Mouse (Mus musculus) natural killer cell, adult 2 months (primary cell): Measurements from ENCODE around the gene Thrb.

Experiments used
- DNase-seq, 2 experiments: peaks; one replicate each; pipeline ENCODE4 v3.0.0; 2022; ENCODE audit warnings: low spot score in 2 of 2

Thrb gene

DNA sequence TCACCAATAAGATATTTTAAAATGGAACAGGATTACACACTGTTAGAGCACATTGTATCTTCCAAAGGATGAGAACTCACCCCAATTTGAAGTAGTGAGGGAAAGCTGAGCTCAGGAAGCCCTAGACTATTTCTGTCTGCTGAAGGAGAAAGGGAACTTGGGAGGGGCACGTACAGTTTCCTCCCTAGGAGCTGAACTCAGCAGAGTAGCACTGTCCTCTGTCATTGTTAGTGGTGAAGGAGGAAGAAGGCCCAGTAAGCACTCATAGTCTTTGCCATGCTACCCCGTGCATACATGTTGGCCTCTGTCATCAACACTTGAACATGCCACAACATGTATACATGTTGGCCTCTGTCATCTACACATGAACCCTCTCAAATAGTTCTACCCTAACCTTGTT lies 294.0 kb downstream of the Thrb start:
- DNase-seq: no peak

DNA sequence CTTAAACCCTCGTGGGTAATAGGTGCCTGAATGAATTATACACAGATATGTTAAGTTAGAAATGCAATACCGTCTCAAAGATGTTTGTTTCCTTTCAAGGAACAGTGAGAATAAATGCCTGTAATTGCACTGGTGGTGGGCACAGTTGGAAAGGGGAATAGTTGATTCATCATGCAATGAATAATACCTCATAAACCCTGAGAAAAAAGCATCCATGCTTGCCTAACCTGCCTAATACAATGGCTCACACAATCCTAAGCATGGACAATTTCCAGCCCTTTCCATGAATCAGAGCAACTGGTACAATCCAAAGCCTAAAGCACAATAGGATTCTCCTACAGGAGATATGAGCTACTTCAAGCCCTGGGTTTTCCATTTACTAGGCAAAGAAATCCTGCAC lies 299.8 kb downstream of the Thrb start:
- no peak for DNase-seq

DNA sequence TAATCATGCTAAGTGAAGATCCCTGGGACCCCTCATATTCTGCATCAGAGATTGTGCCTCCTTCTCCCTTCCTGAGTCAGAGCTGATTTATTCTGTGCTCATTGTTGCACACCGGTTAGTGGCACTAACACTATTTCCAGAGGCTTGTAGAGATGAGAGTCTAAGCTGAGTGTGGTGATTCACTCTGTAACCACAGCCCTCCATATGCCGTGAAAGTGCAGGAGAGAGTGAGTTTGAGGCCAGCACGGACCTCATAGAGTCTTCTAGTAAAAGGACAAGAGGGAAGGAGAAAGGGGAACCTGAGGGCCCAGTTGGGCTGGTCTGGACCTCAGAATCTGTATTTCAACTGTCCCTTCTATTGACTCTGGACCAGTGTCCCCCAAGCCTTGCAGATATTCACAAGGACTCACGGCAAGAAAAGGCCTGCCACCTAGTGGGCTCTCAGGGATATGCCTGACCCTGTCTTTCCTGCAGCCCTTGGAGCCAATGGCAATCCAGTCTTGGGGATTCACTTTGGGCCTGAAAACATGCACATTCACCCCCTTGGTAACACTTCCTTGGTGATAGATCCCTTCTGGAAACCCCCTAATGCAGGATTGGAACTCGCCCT lies 307.2 kb downstream of the Thrb start:
- no peak for DNase-seq

DNA sequence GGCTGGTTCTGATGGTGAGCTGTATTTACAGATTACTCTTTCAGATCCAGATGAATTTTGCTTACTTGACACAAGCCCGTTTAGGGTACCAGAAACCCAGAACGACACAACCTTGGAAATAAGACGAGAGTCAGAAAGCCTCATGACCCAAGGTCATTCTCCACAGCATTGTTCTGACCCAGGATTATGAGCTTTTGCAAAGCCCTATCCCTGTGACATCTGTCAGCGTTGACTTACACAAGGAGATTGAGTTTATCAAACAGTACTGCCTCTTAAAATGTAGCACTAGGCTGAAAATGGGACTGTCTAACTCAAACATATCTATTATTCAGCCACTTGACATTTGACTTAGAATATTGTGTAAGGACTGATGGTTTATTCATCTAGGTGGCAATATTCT lies 312.1 kb downstream of the Thrb start:
- no peak for DNase-seq

DNA sequence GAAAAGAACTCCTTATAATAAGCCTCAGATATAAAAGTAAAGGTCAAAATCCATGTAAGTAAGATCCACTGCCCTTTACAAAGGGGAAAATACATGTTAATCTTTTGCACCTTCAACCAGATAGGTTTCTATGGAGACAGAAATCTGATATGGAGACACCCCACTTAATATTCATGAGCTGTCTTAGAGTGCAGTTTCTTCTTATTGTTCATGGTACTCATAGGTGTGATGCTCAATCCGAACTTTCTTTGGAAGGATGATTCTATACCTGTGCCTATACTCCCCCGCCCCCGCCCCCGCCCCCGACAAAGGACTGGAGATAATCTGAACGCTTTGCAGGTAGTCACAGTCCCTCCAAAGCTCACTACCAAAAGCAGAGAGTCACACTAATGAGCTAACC lies 312.6 kb downstream of the Thrb start:
- DNase-seq: no peak

DNA sequence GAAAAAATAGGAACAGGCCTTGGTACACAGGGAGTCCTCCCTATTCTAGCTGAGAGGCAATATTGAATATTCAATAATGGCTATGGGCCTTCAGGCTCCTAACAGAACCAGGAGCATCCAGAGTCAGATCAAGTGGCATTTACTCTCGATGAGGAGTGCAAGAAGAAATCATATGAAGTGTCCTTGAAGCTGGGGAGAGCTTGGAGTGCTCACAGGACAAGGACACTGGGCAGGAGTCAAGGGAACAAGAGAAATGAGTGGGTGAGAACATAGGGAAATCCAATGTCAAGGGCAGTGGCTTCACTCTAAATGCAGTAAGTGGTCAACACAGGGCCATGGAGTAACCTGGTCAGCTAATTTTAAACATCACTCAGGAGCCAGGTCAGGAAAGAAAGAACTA lies 315.7 kb downstream of the Thrb start:
- no peak for DNase-seq

DNA sequence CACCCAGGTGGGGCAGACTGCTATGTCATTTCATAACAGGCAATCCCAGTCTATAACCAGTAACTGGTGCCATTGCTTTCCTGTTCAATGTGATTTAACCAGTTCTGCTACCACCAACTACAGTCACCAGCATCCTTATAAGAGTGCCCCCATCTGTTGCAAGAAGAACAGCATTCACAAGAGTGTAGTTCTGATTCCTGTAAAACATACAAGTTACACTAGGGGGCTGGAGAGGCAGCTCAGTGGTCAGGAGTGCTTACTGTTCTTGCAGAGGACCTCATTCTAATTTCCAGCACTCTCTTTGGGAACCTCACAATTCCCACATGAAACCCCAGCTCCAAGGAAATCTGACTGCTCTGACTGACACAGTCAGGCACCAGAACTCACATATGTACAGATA lies 318.2 kb downstream of the Thrb start:
- DNase-seq: no peak

DNA sequence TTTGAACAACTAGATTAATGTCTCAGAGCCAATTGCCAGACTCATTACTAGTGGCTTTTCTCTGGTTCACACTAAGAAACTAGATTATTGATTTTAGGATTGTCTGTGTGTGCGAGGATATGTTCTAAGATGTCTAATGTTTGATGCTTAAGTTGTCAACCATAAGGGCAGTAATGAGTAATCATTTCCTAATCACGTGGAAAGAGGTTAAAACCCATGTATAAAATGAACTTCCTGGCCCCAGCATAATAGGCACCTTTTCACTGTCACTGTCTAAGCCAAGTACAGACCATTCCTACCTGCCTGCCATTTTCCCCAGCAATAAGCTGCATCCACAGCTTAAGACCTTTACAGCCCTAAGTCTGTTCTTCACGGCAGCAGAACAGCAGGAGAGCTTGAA lies 321.2 kb downstream of the Thrb start:
- no peak for DNase-seq

DNA sequence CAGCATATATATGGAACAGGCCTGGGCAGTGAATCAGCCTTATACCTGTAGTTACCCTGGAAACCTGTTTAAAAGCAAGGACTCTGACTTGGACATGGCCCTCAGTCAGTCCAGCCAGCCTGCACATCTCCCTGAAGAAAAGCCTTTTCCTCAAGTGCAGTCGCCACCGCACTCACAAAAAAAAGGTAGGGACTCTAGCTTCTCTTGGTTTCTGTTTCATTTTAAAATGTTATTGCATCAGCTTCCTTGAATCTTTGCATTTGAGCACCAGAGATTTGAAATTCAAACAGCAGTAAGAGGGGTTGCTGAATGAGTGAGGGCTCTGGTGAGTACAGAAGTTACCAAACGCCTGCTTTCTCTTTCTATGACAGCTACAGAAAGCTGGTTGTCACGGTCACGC lies 322.0 kb downstream of the Thrb start:
- DNase-seq: no peak

DNA sequence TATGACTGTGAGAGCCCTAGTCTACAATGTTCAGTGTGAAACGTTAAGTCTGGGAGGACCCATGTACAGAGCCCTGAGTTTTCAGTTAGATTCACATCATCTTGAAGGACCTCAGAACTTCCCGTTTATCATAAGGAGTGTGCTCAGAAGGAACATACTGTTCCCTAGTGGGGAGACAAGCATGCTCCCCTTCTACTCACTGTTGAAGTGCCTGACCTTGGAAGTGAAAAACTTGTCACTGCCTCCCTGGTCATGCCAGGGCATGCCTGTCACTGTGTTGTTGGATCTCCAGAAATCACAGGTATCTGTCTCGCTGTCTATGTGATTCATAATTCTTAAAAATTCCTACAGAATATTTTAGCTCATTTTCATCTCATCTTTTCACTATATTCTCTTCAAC lies 323.3 kb downstream of the Thrb start:
- no peak for DNase-seq

DNA sequence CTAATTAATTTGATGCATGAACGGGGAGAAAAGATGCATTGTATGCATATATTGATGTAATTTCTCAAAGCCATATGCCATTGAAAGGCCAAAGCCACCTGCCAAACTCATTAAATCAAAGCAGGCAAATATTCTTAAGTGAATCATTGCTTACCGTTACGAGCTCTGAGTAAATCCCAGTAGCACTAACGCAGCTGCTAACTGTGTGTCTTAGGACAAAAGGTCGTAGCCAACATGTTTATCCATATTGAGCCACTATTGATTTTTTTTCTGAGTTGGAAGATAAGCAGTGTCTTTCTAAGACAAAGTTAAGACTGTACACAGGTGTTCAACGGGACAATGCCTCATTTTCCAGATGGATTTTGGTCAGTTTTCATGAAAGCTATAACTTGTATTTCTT lies 323.8 kb downstream of the Thrb start:
- DNase-seq: no peak

DNA sequence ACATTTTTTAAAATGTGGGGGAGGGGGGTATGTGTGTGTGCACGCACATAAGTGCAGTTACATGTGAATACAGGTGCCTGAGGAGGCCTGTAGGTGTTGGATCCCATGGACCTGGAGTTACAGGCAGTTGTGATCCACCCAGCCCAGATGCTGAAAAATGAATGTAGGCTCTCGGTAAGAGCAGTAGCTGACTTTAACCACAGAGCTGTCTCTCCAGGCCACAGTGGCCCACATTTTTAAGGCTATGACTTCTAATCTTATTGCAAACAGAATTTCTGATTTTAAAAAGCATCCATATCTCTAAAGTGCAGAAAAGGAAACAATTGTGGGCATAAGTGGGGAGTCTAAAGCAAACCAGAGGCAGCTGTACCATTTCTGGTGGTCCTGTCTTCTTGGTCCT lies 328.5 kb downstream of the Thrb start:
- no peak for DNase-seq

DNA sequence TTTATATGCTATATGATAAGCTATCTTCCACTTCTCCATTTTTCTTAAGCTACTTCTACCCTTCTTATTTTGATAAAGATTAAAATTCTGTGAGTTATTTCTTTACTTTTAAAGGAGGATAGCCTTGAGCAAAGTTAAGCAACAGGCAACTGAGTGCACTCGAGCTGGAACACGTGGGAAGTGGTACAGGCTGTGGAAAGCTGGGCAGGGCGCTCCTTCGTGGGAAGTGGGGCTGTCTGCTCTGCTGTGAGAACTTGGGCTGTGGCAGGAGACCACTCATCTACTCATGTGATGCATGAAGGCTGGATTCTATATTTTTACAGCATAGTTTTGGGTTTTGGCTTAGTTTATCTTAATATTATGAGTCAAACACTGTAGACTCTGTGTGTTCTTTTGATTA lies 329.1 kb downstream of the Thrb start:
- no peak for DNase-seq

DNA sequence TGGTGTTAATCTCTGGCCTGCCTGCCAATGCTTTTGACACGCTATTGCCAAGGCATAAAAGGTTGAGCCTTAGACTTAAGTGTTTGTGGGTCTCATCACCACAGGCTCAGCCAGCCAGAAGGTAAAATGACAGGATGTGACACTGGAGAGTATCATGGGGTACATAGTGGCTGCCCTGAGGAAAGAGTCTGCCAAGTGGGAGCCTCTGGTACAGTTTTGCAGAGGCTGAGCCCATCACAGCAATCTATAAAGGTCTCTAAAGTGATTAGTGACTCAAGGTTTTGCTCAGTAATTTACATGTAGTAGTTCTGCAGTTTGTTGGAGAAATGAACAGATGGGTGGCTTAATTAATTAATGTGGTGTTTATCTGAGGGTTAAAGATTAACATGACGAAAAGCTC lies 330.1 kb downstream of the Thrb start:
- DNase-seq: no peak

DNA sequence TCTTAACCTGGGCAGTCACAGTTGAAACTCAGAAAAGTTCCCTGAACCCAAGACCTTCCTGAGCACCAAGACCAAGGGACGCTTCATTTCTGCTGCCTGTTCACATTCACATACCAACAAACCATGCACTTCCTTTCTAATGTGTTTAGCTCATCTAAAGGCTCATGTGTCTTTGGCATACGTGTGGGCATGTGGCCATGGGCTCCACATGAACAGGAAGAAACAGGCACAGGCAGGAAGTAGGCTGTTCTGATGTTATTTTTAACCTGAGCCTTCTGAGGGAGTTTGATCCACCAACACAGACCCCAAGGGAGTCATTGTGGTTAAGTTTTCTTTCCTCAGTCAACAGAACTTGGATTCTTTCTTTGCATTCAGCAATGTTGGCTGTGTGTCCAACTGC lies 341.8 kb downstream of the Thrb start:
- peak in 1 of 2 experiments; percentile 15 for DNase-seq

DNA sequence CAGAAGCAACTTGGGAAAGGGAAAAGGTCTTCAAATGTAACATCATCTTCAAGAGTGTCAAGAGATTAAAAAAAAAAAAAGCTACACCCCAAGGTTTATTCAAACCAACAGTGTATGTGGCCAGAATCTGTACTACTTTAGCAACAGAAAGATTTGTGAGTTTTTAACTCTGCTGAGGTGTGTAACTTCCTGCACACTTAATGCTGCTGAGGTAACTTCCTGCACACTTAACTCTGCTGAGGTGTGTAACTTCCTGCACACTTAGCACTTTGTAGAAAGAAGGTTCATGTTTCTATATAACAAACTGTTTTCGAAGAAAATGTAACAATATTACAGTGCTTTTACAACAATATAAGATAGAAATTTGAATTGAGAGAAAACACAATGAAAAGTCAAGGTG lies 343.6 kb downstream of the Thrb start:
- DNase-seq: no peak

DNA sequence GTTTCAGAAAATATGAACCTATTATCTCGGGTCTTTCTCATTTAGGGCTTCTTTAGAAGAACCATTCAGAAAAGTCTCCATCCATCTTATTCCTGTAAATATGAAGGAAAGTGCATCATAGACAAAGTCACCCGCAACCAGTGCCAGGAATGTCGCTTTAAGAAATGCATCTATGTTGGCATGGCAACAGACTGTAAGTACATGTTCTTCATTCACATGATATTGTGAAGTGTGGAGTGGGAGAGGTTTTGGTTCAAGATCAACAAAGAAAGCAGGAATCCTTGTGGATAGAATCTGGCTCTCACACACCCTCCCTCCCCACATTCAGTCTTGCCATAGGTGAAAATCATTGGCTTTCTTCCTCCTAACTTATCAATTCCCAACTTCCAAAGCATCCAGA lies 348.5 kb downstream of the Thrb start:
- DNase-seq: no peak

DNA sequence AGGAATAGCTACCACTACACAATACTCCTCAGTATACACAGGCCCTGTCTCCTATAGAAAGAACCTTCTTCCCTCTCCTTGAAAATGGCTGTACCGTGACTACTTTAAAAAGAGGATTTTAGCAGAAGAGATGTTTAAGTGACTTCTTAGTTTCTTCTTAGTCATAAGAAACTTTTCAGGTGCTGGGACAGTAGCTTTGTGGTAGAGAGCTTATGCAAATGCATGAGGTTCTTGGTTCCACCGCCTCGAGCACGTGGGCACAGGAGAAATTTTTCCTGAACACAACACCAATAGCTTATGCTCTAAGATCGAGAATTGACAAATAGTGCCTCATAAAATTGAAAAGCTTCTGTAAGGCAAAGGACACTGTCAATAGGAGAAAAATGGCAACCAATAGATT lies 356.5 kb downstream of the Thrb start:
- no peak for DNase-seq

DNA sequence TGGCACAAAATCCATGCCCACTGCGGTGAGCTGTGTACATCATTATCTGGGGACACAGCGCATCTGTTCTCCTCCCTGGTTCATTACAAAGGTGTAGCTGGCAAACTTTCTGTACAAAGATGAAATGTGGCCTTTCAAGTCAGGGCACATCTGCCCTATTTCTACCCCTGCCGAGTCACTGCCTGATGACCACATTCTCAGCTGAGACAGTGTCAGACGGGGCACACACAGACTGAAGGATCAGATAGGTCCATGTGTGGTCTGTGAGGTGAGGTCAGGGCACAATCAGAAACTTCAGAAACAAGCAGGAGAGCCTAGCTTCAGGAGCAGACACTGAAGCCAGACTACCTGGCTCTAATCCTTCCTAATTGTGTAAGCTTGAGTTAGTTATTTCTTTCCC lies 360.1 kb downstream of the Thrb start:
- DNase-seq: no peak

DNA sequence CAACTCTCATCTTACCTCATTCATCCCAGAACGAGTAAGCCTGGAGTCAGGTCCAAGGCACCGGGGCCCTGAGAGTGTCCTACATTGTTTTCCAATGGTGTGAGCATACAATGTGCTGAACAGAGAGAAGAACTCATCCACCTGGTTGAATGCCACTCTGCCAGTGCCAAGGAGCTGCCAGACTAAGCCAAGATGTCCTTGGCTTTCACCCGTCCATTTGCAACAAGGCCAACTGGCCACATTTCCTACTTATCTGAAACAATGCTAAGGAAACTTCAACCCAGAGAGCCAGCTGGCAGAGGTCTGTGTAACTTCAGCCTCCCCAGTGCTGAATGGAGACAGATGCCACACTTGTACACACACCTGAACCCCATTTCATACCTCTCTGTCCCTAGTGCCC lies 360.6 kb downstream of the Thrb start:
- DNase-seq: no peak

DNA sequence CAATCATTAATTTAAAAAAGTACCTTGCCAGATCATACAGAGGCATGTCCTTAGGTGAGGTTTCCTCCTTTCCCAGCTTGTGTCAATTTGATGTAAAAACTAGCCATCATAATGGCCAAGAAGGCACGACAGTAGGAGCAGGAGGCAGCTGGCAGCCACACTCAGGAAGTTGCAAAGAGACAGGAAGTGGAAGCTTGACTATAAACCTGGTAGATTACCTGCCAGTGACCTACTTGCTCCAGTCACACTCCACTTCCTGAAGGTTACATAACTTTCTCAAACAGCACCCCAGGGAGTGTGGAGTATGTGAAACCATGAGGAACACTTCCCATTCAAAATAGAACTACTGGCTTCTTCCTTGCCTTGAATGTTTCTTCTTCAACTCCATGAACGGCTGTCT lies 361.7 kb downstream of the Thrb start:
- DNase-seq: no peak

DNA sequence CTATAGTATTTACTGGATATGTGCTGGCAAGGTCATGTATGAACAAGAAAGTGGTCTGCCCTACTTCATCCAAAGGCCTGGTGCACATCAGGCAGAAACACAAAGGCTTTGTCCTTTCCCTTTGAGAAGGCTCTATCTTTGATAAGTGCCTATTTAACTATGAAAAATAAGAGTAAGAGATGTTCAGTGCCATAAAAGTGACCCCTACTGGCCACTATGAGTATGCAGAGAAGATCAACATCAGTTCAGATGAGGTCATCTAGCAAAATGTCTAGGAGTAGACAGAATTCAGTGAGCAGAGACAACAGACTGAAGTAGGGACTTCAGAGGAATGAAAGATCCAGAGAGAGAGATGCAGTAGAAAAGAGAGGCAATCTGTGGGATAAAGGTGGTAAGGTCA lies 362.3 kb downstream of the Thrb start:
- no peak for DNase-seq

DNA sequence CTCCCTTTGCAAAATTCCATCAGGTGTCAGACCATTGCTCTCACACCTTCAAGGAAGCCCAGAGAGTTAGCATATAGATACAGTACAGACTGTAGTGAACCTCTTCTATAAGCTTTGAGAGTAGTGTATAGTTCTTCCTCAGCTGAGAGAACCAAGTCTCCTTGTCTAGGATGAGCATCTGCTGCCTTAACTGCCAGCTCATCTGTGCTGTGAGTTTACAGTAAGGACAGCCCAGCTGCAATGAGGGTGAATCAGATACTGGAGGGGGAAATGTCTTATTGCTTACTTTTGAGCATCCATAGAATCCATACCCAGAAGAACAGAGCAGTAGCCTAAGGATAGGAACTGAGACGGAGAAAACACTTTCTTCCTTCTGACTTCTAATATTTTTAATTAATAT lies 367.8 kb downstream of the Thrb start:
- DNase-seq: no peak

DNA sequence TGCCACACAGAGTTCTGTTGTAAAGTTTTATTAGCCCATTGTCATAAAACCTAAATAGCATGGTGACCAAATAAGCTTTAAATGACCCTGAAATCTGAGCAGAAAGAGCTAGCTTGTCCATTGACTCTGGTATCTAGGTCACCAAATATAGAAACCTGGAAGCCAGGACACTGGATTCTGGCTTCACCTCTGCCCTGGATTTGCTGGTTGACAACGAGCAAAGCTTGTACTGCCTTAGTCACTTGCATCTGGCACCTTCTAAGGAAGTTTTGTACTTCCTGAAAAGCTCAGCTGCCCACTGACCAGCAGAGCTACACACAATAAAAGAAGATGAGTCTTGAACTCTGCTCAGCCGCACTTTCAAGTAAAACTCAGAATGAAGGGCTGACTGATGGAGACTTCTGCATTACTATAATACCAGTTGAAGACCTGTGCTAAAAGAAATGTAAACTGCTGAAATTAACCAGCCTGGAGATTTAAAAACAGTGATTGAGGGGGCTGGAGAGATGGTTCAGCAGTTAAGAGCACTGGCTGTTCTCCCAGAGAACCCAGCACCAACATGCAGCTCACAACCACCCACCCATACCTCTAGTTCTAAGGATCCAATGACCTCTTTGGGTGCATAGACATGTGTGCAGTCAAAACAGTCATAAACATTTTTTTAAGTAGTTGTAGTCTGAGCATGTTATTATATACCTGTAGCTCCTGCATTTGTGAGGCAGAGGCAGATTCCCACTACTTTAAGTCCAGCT lies 369.3 kb downstream of the Thrb start:
- DNase-seq: no peak
